Mouse (Mus musculus): ENCODE results near the gene Picalm.
"Not testable (repeated sequence)": the region's sequence is repeated elsewhere in the genome, so short reads cannot be mapped to it uniquely, and the experiment has no call there.

The Picalm gene

GRCm38 (mm10) chr7:90131376-90131651, 1.3 kb downstream of the Picalm start:
- no peak for DNase-seq (ENCODE audit: extremely low read depth, low read depth, low spot score)

- peak; percentile 89 for DNase-seq (ENCODE audit: extremely low read depth, low read depth, low spot score)
These were observed 1.8 kb downstream of the Picalm start for GRCm38 (mm10) chr7:90131831-90132241.

GRCm38 (mm10) chr7:90132322-90132721, 2.3 kb downstream of the Picalm start:
- DNase-seq (ENCODE audit: extremely low read depth, low read depth, low spot score): no peak

- no peak for DNase-seq (ENCODE audit: extremely low read depth, low read depth, low spot score)
These were observed 6.7 kb downstream of the Picalm start for GRCm38 (mm10) chr7:90136736-90137135.

GRCm38 (mm10) chr7:90138359-90138758, 8.3 kb downstream of the Picalm start:
- DNase-seq (ENCODE audit: extremely low read depth, low read depth, low spot score): no peak

- no peak for DNase-seq (ENCODE audit: extremely low read depth, low read depth, low spot score)
These were observed 10.3 kb downstream of the Picalm start for GRCm38 (mm10) chr7:90140290-90140689.

- no peak for DNase-seq (ENCODE audit: extremely low read depth, low read depth, low spot score)
These were observed 14.3 kb downstream of the Picalm start for GRCm38 (mm10) chr7:90144275-90144674.

GRCm38 (mm10) chr7:90144971-90145370, 15.0 kb downstream of the Picalm start:
- DNase-seq (ENCODE audit: extremely low read depth, low read depth, low spot score): no peak

GRCm38 (mm10) chr7:90145376-90145775, 15.4 kb downstream of the Picalm start:
- DNase-seq (ENCODE audit: extremely low read depth, low read depth, low spot score): no peak

GRCm38 (mm10) chr7:90145897-90146296, 15.9 kb downstream of the Picalm start:
- DNase-seq (ENCODE audit: extremely low read depth, low read depth, low spot score): no peak

- no peak for DNase-seq (ENCODE audit: extremely low read depth, low read depth, low spot score)
These were observed 16.3 kb downstream of the Picalm start for GRCm38 (mm10) chr7:90146321-90146720.

GRCm38 (mm10) chr7:90148023-90148422, 18.0 kb downstream of the Picalm start:
- DNase-seq (ENCODE audit: extremely low read depth, low read depth, low spot score): no peak

GRCm38 (mm10) chr7:90148516-90148915, 18.5 kb downstream of the Picalm start:
- DNase-seq (ENCODE audit: extremely low read depth, low read depth, low spot score): no peak

GRCm38 (mm10) chr7:90150311-90150710, 20.3 kb downstream of the Picalm start:
- no peak for DNase-seq (ENCODE audit: extremely low read depth, low read depth, low spot score)

- peak; percentile 11 for DNase-seq (ENCODE audit: extremely low read depth, low read depth, low spot score)
These were observed 28.0 kb downstream of the Picalm start for GRCm38 (mm10) chr7:90158034-90158433.

GRCm38 (mm10) chr7:90160598-90160997, 30.6 kb downstream of the Picalm start:
- no peak for DNase-seq (ENCODE audit: extremely low read depth, low read depth, low spot score)

GRCm38 (mm10) chr7:90164276-90164675, 34.3 kb downstream of the Picalm start:
- no peak for DNase-seq (ENCODE audit: extremely low read depth, low read depth, low spot score)

- no peak for DNase-seq (ENCODE audit: extremely low read depth, low read depth, low spot score)
These were observed 36.0 kb downstream of the Picalm start for GRCm38 (mm10) chr7:90165970-90166369.

- DNase-seq (ENCODE audit: extremely low read depth, low read depth, low spot score): not testable (repeated sequence)
These were observed 37.8 kb downstream of the Picalm start for GRCm38 (mm10) chr7:90167777-90168176.

- DNase-seq (ENCODE audit: extremely low read depth, low read depth, low spot score): no peak
These were observed 43.8 kb downstream of the Picalm start for GRCm38 (mm10) chr7:90173778-90174177.

- no peak for DNase-seq (ENCODE audit: extremely low read depth, low read depth, low spot score)
These were observed 45.6 kb downstream of the Picalm start for GRCm38 (mm10) chr7:90175576-90175975.

GRCm38 (mm10) chr7:90180635-90181034, 50.6 kb downstream of the Picalm start:
- DNase-seq (ENCODE audit: extremely low read depth, low read depth, low spot score): no peak

- peak; percentile 70 for DNase-seq (ENCODE audit: extremely low read depth, low read depth, low spot score)
These were observed 70.2 kb downstream of the Picalm start for GRCm38 (mm10) chr7:90200251-90200650.
